Mouse (Mus musculus): ENCODE data around the gene Kcnmb3. TPM values are rescaled to one million over a fixed set of nuclear protein-coding genes. Genes with fewer than 3 reads are reported as not detected.

Gene Kcnmb3
- not detected for polyA plus RNA-seq (2014; fragmentation: Illumina TruSeq; extraction: RNeasy Lipid Tissue Mini Kit (QIAGEN cat#74804); ENCODE audit: low read depth, low replicate concordance)

DNA sequence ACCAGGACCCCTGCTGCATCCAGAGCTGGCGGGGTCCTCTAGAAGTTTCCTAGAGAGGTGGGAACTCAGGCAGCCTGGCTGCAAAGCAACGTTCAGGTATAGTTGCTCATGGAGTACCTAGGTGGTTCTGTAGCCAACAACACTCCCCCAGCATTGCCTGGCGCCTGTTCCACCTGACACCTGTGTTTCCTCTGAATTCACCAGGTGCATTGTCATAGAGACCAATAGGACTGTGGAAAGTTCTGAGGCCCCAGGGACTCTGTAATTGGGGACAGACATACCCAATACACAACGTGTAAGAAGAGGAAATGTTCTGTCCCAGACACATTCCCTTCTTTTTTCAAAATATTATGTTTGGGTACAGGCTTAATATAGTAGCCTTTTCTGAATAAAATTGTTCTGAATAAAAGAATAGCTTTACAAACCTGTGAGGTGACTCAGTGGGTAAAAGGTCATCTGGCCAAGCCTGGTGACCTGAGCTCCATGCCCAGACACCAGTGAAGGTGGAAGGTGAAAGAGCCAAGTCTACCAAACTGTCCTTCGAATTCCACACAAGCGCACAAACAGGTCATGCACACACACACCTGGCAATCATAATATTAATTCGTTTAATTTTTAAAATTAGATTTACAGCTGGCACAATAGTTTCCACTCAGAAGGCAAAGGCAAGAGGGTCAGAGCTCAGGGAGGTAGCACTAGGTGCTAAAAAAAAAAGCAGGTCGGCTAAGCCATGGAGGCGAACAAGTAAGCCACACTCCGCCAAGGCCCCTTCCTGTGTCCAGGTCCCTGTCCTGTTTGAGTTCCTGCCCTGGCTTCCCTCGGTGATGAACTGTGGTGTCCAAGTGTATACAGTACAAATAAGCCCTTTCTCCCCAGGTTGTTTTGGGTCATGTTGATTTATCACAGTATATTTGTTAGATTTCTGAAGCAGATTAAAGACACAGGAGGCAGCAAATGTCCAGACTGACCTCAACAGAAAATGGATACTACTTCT, at the start of gene Kcnmb3:
Gene Kcnmb3, minus strand, starts transcription at position 135 of the 994 bp plus-strand sequence.

DNA sequence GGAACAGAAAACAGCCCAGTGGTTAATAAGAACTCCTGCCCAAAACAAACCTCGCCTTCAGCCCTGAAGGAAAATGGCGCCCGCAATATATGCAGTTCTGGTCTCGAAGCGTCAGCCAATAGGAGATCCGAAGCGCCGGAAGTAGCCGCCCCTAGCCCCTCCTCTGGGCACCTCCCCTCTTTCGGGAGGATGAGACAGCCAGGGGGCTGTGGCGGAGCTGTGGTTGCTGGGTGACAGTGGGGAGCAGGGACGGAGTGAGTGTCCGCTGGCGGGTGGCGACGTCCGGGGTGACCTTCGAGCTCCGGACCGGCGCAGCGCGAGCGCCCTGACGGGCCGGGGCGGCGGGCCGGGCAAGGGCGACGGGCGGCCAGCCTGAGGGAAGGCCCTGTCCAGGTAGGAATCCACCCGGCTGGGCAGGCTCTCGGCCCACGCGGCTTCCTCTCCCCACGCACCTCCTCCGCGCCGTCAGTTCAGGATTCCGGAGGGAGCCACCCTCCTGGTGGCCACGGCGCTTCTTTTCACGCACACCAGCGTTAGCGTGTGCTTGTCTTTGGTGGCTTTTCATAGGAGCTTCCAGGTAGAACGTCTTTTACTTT, 37.4 kb upstream of the Kcnmb3 start, which contains the start of gene Mfn1:
Gene Mfn1, plus strand, starts transcription at position 163 of the 596 bp plus-strand sequence.

DNA sequence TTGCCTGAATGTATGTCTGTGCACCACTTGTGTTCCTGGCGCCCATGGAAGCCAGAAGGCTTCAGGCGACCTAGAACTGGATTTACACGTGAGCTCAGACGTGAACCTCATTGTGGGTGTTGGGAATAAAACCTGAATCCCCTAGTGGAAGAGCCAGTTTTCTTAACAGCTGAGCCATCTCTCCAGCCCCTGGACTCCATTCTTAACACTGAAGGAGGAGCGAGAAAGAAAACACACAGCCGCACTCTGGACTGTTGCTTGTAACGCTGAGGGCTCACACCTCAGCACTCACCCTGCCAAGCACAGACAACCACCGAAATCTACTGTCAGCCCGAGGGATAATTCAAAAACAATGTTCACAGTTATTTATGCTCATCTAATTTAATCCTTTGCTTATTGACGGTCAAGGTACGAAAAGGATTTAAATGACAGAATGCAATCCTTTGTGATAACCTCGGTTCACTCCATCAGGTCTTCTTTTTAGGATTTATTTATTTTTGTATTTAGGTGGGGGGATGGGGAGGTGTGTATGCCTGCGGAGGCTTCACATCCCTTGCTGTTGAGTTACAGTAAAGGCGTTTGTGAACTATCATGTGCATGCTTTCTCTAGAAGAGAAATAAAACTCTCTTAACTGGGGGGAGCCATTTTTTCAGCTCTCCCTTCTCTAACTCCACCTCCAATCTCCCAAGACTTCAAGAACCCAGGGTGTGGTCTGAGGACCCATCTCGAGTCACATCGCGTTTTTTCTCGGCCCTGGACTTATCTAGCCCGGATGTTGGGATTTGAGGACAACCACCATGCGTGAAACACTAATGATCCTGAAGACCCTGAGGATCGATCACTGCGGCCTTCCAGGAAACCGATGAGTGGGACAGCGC, 17.7 kb upstream of the Kcnmb3 start, which contains the start of gene Zfp639:
Gene Zfp639, plus strand, starts transcription at position 764 of the 879 bp plus-strand sequence.

Other genes with a start within 250 kb of the Kcnmb3 start
- gene Zmat3, start 126.2 kb downstream of the Kcnmb3 start, polyA plus RNA-seq (2014; fragmentation: Illumina TruSeq; extraction: RNeasy Lipid Tissue Mini Kit (QIAGEN cat#74804); ENCODE audit: low read depth, low replicate concordance): 2.4 TPM
- 44.8 TPM for gene Pik3ca, start 94.6 kb downstream of the Kcnmb3 start, polyA plus RNA-seq (2014; fragmentation: Illumina TruSeq; extraction: RNeasy Lipid Tissue Mini Kit (QIAGEN cat#74804); ENCODE audit: low read depth, low replicate concordance)
- 46.8 TPM for gene Zfp639, start 18.0 kb upstream of the Kcnmb3 start, polyA plus RNA-seq (2014; fragmentation: Illumina TruSeq; extraction: RNeasy Lipid Tissue Mini Kit (QIAGEN cat#74804); ENCODE audit: low read depth, low replicate concordance)
- 162 TPM for gene Mfn1, start 37.2 kb upstream of the Kcnmb3 start, polyA plus RNA-seq (2014; fragmentation: Illumina TruSeq; extraction: RNeasy Lipid Tissue Mini Kit (QIAGEN cat#74804); ENCODE audit: low read depth, low replicate concordance)
- gene Gnb4, start 124.4 kb upstream of the Kcnmb3 start, polyA plus RNA-seq (2014; fragmentation: Illumina TruSeq; extraction: RNeasy Lipid Tissue Mini Kit (QIAGEN cat#74804); ENCODE audit: low read depth, low replicate concordance): 2.0 TPM
- 18.6 TPM for gene Actl6a, start 214.1 kb upstream of the Kcnmb3 start, polyA plus RNA-seq (2014; fragmentation: Illumina TruSeq; extraction: RNeasy Lipid Tissue Mini Kit (QIAGEN cat#74804); ENCODE audit: low read depth, low replicate concordance)
- 316 TPM for gene Ndufb5, start 244.8 kb upstream of the Kcnmb3 start, polyA plus RNA-seq (2014; fragmentation: Illumina TruSeq; extraction: RNeasy Lipid Tissue Mini Kit (QIAGEN cat#74804); ENCODE audit: low read depth, low replicate concordance)
- gene Mrpl47, start 245.4 kb upstream of the Kcnmb3 start, polyA plus RNA-seq (2014; fragmentation: Illumina TruSeq; extraction: RNeasy Lipid Tissue Mini Kit (QIAGEN cat#74804); ENCODE audit: low read depth, low replicate concordance): 31.0 TPM